Mouse (Mus musculus): Measurements from ENCODE around the gene Gm4133. TPM values are rescaled to one million over a fixed set of nuclear protein-coding genes. Genes with fewer than 3 reads are reported as not detected.
"Not testable (repeated sequence)": the region's sequence is repeated elsewhere in the genome, so short reads cannot be mapped to it uniquely, and the experiment has no call there.

The Gm4133 gene
- not detected for total RNA-seq (2021)
- long read RNA-seq, experiment 1: 0 reads
- long read RNA-seq, experiment 2: 0 reads

DNA sequence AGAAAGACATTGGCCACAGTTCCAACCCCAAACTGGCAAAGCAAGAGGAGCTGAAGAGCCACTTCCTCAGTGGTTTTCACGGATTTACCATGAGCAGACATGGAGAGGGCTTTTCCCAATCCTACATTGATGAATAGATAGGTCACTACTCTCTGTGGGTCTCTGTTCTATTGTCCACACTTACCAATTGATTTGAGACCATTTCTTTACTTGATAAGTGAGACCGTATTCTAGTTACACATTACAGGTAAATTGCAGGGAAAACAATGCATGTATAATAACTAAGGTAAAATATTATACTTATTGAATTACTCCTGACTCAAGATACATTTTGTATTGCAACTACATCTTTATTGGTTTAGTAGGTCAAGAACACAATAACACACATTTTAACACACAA lies at the start of gene Gm4133:
TSS of gene Gm4133 (minus strand) at position 101 of the 400 bp plus-strand sequence.
- DNase-seq; intact Hi-C loops (cut with DNase I): not testable (repeated sequence)

DNA sequence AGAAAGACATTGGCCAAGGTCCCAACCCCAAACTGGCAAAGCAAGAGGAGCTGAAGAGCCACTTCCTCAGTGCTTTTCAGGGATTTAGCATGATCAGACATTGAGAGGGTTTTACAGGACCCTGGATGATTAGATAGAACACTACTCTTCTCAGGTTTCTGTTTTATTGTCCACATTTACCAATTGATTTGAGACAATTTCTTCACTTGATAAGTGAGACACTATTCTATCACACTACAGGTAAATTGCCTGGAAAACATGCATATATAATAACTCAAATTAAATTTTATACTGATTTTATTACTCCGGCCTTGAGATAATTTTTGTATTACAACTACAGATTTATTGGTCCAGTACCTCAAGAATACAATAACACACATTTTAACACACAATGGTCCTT lies 41.4 kb upstream of the Gm4133 start, which contains the start of gene Gm5728:
TSS of gene Gm5728 (minus strand) at position 101 of the 400 bp plus-strand sequence.
- DNase-seq; intact Hi-C loops (cut with DNase I): not testable (repeated sequence)

Other genes starting within 250 kb of the Gm4133 start
- not detected for gene Vmn1r91, start 234.4 kb downstream of the Gm4133 start, total RNA-seq (2021)
- gene Gm16442, start 211.5 kb downstream of the Gm4133 start, total RNA-seq (2021): not detected
- not detected for gene Vmn1r93, start 195.0 kb downstream of the Gm4133 start, total RNA-seq (2021)
- gene Vmn1r94, start 165.7 kb downstream of the Gm4133 start, total RNA-seq (2021): not detected
- gene Vmn1r95, start 140.4 kb downstream of the Gm4133 start, total RNA-seq (2021): not detected
- not detected for gene Gm6164, start 128.5 kb downstream of the Gm4133 start, total RNA-seq (2021)
- not detected for gene Gm4498, start 100.2 kb downstream of the Gm4133 start, total RNA-seq (2021)
- gene Gm5890, start 71.2 kb downstream of the Gm4133 start, total RNA-seq (2021): not detected
- gene Gm5728, start 41.3 kb upstream of the Gm4133 start, total RNA-seq (2021): not detected
- gene Vmn1r100, start 83.9 kb upstream of the Gm4133 start, total RNA-seq (2021): not detected
- not detected for gene Vmn1r101, start 108.5 kb upstream of the Gm4133 start, total RNA-seq (2021)
- gene Gm10670, start 140.9 kb upstream of the Gm4133 start, total RNA-seq (2021): not detected
- not detected for gene Vmn1r103, start 176.5 kb upstream of the Gm4133 start, total RNA-seq (2021)
- gene Vmn1r104, start 199.8 kb upstream of the Gm4133 start, total RNA-seq (2021): not detected
- not detected for gene Gm5726, start 211.7 kb upstream of the Gm4133 start, total RNA-seq (2021)
- gene Gm4141, start 242.2 kb upstream of the Gm4133 start, total RNA-seq (2021): not detected

Data from heart, postnatal 14 days (tissue).